Mouse (Mus musculus) gastrocnemius, postnatal 14 days (tissue): Measurements from ENCODE around the gene Il5. TPM values are rescaled to one million over a fixed set of nuclear protein-coding genes. Genes with fewer than 3 reads are reported as not detected.

ENCODE experiments used
- DNase-seq: peaks from one replicate; pipeline ENCODE4 v3.0.0; 2021; ENCODE audit warnings: mixed read lengths
- intact Hi-C: fragments of 180-260 bp; cut with DNase I; formaldehyde crosslinking; loops from one replicate; pipeline ENCODE4 v1.15.1; 2025; ENCODE audit warnings: low total_unique reads
- long read RNA-seq, 2 experiments: library from polyadenylated mRNA; stranded (forward); transcript quantifications; one replicate each; pipeline ENCODE4 v2.0.0; 2021
- total RNA-seq, 2 experiments: library from RNA; stranded (reverse); gene quantifications; 2 replicates each; pipeline ENCODE4 v1.2.3; 2021

Gene Il5
- total RNA-seq, result not detected
- long read RNA-seq, experiment 1, result 0 reads
- long read RNA-seq, experiment 2, result 0 reads

GRCm38 (mm10) chr11:53720715-53721114 lies at the start of gene Il5:
TSS of gene Il5 (plus strand) at chr11:53720794.
- intact Hi-C loops, result no loop called here
- no peak for DNase-seq

- intact Hi-C loops, result no loop called here
- DNase-seq, result no peak
Measured at GRCm38 (mm10) chr11:53671414-53671813, 49.2 kb upstream of the Il5 start.

- intact Hi-C loops, result no loop called here
- no peak for DNase-seq
Measured at GRCm38 (mm10) chr11:53680141-53680540, 40.5 kb upstream of the Il5 start.

GRCm38 (mm10) chr11:53681686-53682085 lies 38.9 kb upstream of the Il5 start:
- no peak for DNase-seq
- intact Hi-C loops, result no loop called here

GRCm38 (mm10) chr11:53682170-53682569 lies 38.4 kb upstream of the Il5 start:
- intact Hi-C loops, result no loop called here
- no peak for DNase-seq

GRCm38 (mm10) chr11:53682994-53683530 lies 37.5 kb upstream of the Il5 start:
- DNase-seq, result no peak
- intact Hi-C loops, result no loop called here

- no peak for DNase-seq
- intact Hi-C loops, result no loop called here
Measured at GRCm38 (mm10) chr11:53691979-53692378, 28.6 kb upstream of the Il5 start.

- DNase-seq, result no peak
- intact Hi-C loops, result no loop called here
Measured at GRCm38 (mm10) chr11:53698521-53698920, 22.1 kb upstream of the Il5 start.

GRCm38 (mm10) chr11:53699351-53699750 lies 21.2 kb upstream of the Il5 start:
- intact Hi-C loops, result no loop called here
- no peak for DNase-seq

GRCm38 (mm10) chr11:53706236-53706933 lies 14.2 kb upstream of the Il5 start:
- DNase-seq, result peak; percentile 32
- intact Hi-C loops, result no loop called here

GRCm38 (mm10) chr11:53706934-53707717 lies 13.5 kb upstream of the Il5 start, which contains the start of gene Rad50:
TSS of gene Rad50 (minus strand) at chr11:53707319.
- intact Hi-C loops, result no loop called here
- DNase-seq, result peak; percentile 92

- intact Hi-C loops, result no loop called here
Measured at GRCm38 (mm10) chr11:53707718-53708009, 12.9 kb upstream of the Il5 start.

GRCm38 (mm10) chr11:53719701-53720100 lies 893 bp upstream of the Il5 start:
- intact Hi-C loops, result no loop called here
- no peak for DNase-seq

More at GRCm38 (mm10) chr11:53707718-53708009, 12.9 kb upstream of the Il5 start:
- no peak for DNase-seq

- no peak for DNase-seq
- intact Hi-C loops, result no loop called here
Measured at GRCm38 (mm10) chr11:53731457-53731856, 10.9 kb downstream of the Il5 start.

GRCm38 (mm10) chr11:53732244-53732643 lies 11.7 kb downstream of the Il5 start:
- DNase-seq, result no peak
- intact Hi-C loops, result no loop called here

- intact Hi-C loops, result no loop called here
- no peak for DNase-seq
Measured at GRCm38 (mm10) chr11:53733824-53734223, 13.2 kb downstream of the Il5 start.

- intact Hi-C loops, result no loop called here
- no peak for DNase-seq
Measured at GRCm38 (mm10) chr11:53734431-53734830, 13.8 kb downstream of the Il5 start.

GRCm38 (mm10) chr11:53734970-53735681 lies 14.5 kb downstream of the Il5 start:
- intact Hi-C loops, result no loop called here
- no peak for DNase-seq

GRCm38 (mm10) chr11:53735682-53736245 lies 15.2 kb downstream of the Il5 start:
- intact Hi-C loops, result no loop called here
- peak; percentile 54 for DNase-seq
